Mouse (Mus musculus): ENCODE measurements at regions not wholly inside any gene's neighbourhood (a gene's known extent, or its start where the extent isn't known, plus 50 kb on each side); places are given as distances from the start of the nearest gene placed in this dataset.
A peak's percentile ranks its signal among the peaks of the same experiment; 100 is the strongest.

- no peaks in the 10 kb centered on the region for H3K36me3 ChIP-seq (ENCODE audit: control insufficient read depth, insufficient read depth, low read length)
- H3K4me1 ChIP-seq (replicated peaks; ENCODE audit: control insufficient read depth, insufficient read depth, low read length) = no peaks in the 10 kb centered on the region
- ATAC-seq (replicated peaks; ENCODE audit: low FRiP score) (peak; percentile 39; the same call in 1 of the 2 replicates), DNase-seq (ENCODE audit: low spot score) (no peak)
- H3K9me3 ChIP-seq (ENCODE audit: control insufficient read depth, low read length) = no peaks in the 10 kb centered on the region
- H3K4me2 ChIP-seq = no peak overlapping the region
- no peak overlapping the region for H3K4me3 ChIP-seq (ENCODE audit: low read depth, low read length)
- H3K9ac ChIP-seq (ENCODE audit: low read depth, low read length) = no peak overlapping the region
- WGBS = 68% methylated on average over 11 of the region's 11 CpGs
- no peak overlapping the region for H3K27ac ChIP-seq (ENCODE audit: low read depth, low read length)
- H3K27me3 ChIP-seq (replicated peaks; ENCODE audit: control insufficient read depth, insufficient read depth, low read length) = no peaks in the 10 kb centered on the region
These were observed 377.0 kb upstream of the B3galt2 start for GRCm38 (mm10) chr1:143263263-143264038.

- ATAC-seq (replicated peaks; ENCODE audit: low FRiP score) (no peak), DNase-seq (ENCODE audit: low spot score) (no peak)
- Histone ChIP-seq H3K9me3 (ENCODE audit: control insufficient read depth, low read length) (no peaks in the 10 kb centered on the region), H3K27me3 (replicated peaks; ENCODE audit: control insufficient read depth, insufficient read depth, low read length) (no peaks in the 10 kb centered on the region), H3K4me2 (no peak overlapping the region), H3K4me3 (ENCODE audit: low read depth, low read length) (no peak overlapping the region), H3K4me1 (replicated peaks; ENCODE audit: control insufficient read depth, insufficient read depth, low read length) (no peaks in the 10 kb centered on the region), H3K36me3 (ENCODE audit: control insufficient read depth, insufficient read depth, low read length) (no peaks in the 10 kb centered on the region), H3K27ac (ENCODE audit: low read depth, low read length) (no peak overlapping the region), H3K9ac (ENCODE audit: low read depth, low read length) (no peak overlapping the region)
- WGBS = 68% methylated on average over 4 of the region's 4 CpGs
These were observed 375.2 kb upstream of the B3galt2 start for GRCm38 (mm10) chr1:143265216-143265615.

DNA sequence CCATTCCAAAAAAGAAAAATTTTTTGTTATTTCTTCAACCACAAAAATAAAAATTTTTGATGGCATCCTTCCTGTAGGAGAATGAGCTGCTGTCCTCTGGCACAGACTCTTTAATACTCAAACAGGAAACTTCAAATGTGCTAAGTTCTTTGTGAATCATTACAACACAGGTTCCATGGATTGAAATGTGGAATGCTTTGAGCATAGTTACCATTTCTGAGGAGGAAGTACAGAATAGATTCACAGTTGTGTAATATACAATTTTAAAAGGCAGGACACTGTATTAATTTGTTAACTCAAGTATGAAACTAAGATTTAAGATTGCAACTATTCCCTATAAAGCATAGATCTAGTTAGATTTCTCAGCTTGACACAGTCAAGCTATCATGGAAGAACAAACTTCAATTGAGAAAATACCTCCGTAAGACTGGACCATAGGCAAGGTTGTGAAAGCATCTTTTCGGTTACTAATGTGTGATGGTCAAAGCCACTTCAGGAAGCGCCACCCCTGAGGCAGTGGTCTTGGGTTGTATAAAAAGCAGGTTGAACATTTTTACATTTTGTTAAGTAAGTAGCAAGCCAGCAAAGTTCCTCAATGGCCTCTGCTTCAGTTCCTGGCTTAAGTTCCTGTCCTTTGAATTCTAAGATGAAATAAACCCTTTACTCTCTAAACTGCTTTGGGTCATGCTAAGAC, 354.0 kb upstream of the B3galt2 start:
- Histone ChIP-seq H3K4me3 (ENCODE audit: low read depth, low read length) (no peak overlapping the region), H3K9ac (ENCODE audit: low read depth, low read length) (no peak overlapping the region), H3K36me3 (ENCODE audit: control insufficient read depth, insufficient read depth, low read length) (no peaks in the 10 kb centered on the region), H3K27me3 (replicated peaks; ENCODE audit: control insufficient read depth, insufficient read depth, low read length) (no peaks in the 10 kb centered on the region), H3K4me2 (no peak overlapping the region), H3K9me3 (ENCODE audit: control insufficient read depth, low read length) (no peaks in the 10 kb centered on the region), H3K27ac (ENCODE audit: low read depth, low read length) (no peak overlapping the region), H3K4me1 (replicated peaks; ENCODE audit: control insufficient read depth, insufficient read depth, low read length) (no peaks in the 10 kb centered on the region)
- no peak for ATAC-seq (replicated peaks; ENCODE audit: low FRiP score)
- DNase-seq (ENCODE audit: low spot score) = no peak
- 80% methylated on average over 3 of the region's 3 CpGs for WGBS

DNA sequence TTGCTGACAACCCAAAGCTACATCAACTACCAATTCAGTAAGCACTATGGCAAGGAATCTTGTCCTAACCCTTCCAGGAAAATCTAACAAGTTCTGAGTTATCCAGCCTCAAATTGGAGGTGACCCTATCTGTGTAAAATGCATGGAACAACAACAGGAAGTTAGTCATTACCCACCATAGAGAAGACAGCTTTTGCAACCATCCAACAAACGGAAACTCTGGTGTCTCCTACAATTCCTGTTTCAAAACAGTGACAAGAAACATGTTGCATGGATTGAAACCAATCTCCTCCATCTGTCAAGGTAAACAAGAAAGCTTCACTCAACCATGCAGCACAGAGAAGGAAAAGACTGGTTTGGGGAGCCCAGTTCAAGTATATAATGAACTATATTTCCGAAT, 353.0 kb upstream of the B3galt2 start:
- Histone ChIP-seq H3K9me3 (ENCODE audit: control insufficient read depth, low read length) (no peaks in the 10 kb centered on the region), H3K27ac (ENCODE audit: low read depth, low read length) (no peak overlapping the region), H3K27me3 (replicated peaks; ENCODE audit: control insufficient read depth, insufficient read depth, low read length) (no peaks in the 10 kb centered on the region), H3K4me1 (replicated peaks; ENCODE audit: control insufficient read depth, insufficient read depth, low read length) (no peaks in the 10 kb centered on the region), H3K9ac (ENCODE audit: low read depth, low read length) (no peak overlapping the region), H3K4me3 (ENCODE audit: low read depth, low read length) (no peak overlapping the region), H3K4me2 (no peak overlapping the region), H3K36me3 (ENCODE audit: control insufficient read depth, insufficient read depth, low read length) (no peaks in the 10 kb centered on the region)
- WGBS = 70% methylated on average over 2 of the region's 2 CpGs
- ATAC-seq (replicated peaks; ENCODE audit: low FRiP score) (no peak), DNase-seq (ENCODE audit: low spot score) (no peak)

- ATAC-seq (replicated peaks; ENCODE audit: low FRiP score) (no peak), DNase-seq (ENCODE audit: low spot score) (no peak)
- whole genome bisulfite sequencing = 64% methylated on average over 5 of the region's 5 CpGs
- Histone ChIP-seq H3K36me3 (ENCODE audit: control insufficient read depth, insufficient read depth, low read length) (no peaks in the 10 kb centered on the region), H3K4me2 (no peak overlapping the region), H3K4me3 (ENCODE audit: low read depth, low read length) (no peak overlapping the region), H3K4me1 (replicated peaks; ENCODE audit: control insufficient read depth, insufficient read depth, low read length) (no peaks in the 10 kb centered on the region), H3K9ac (ENCODE audit: low read depth, low read length) (no peak overlapping the region), H3K9me3 (ENCODE audit: control insufficient read depth, low read length) (no peaks in the 10 kb centered on the region), H3K27me3 (replicated peaks; ENCODE audit: control insufficient read depth, insufficient read depth, low read length) (no peaks in the 10 kb centered on the region), H3K27ac (ENCODE audit: low read depth, low read length) (no peak overlapping the region)
These were observed 343.9 kb upstream of the B3galt2 start for GRCm38 (mm10) chr1:143296555-143296954.

- no peak for DNase-seq (ENCODE audit: low spot score)
- Histone ChIP-seq H3K4me1 (replicated peaks; ENCODE audit: control insufficient read depth, insufficient read depth, low read length) (no peaks in the 10 kb centered on the region), H3K9me3 (ENCODE audit: control insufficient read depth, low read length) (no peaks in the 10 kb centered on the region), H3K27ac (ENCODE audit: low read depth, low read length) (no peak overlapping the region), H3K4me3 (ENCODE audit: low read depth, low read length) (no peak overlapping the region), H3K27me3 (replicated peaks; ENCODE audit: control insufficient read depth, insufficient read depth, low read length) (no peaks in the 10 kb centered on the region), H3K36me3 (ENCODE audit: control insufficient read depth, insufficient read depth, low read length) (no peaks in the 10 kb centered on the region), H3K4me2 (no peak overlapping the region), H3K9ac (ENCODE audit: low read depth, low read length) (no peak overlapping the region)
- ATAC-seq (replicated peaks; ENCODE audit: low FRiP score) = no peak
- 53% methylated on average over 3 of the region's 3 CpGs for WGBS
These were observed 333.1 kb upstream of the B3galt2 start for GRCm38 (mm10) chr1:143307379-143307778.

DNA sequence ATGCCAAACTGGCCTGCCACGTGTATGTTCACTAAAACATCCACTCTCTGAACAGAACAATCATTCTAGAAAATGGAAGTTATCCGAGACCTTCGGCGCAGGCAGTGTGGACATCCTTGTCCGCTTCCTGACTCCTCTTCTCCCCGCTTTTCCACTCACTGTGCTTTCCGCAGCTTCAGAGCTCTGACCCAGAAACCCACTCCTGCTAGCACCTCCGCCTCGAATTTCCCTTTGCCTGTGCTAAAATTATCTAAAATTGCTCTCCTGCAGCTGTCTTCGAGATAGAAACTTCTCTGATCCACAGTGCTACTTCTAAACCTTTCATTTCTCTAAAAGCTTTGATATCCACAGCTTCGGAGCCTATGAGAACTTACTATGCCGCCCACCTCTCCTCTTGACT, 322.1 kb upstream of the B3galt2 start:
- no peak overlapping the region for H3K4me3 ChIP-seq (ENCODE audit: low read depth, low read length)
- no peaks in the 10 kb centered on the region for H3K9me3 ChIP-seq (ENCODE audit: control insufficient read depth, low read length)
- H3K27me3 ChIP-seq (replicated peaks; ENCODE audit: control insufficient read depth, insufficient read depth, low read length) = no peaks in the 10 kb centered on the region
- ATAC-seq (replicated peaks; ENCODE audit: low FRiP score) (no peak), DNase-seq (ENCODE audit: low spot score) (no peak)
- 83% methylated on average over 12 of the region's 12 CpGs for WGBS
- H3K36me3 ChIP-seq (ENCODE audit: control insufficient read depth, insufficient read depth, low read length) = no peaks in the 10 kb centered on the region
- no peak overlapping the region for H3K4me2 ChIP-seq
- no peak overlapping the region for H3K27ac ChIP-seq (ENCODE audit: low read depth, low read length)
- H3K4me1 ChIP-seq (replicated peaks; ENCODE audit: control insufficient read depth, insufficient read depth, low read length) = no peaks in the 10 kb centered on the region
- H3K9ac ChIP-seq (ENCODE audit: low read depth, low read length) = no peak overlapping the region

- H3K4me3 ChIP-seq (ENCODE audit: low read depth, low read length) = no peak overlapping the region
- DNase-seq (ENCODE audit: low spot score) (no peak), ATAC-seq (replicated peaks; ENCODE audit: low FRiP score) (no peak)
- H3K4me1 ChIP-seq (replicated peaks; ENCODE audit: control insufficient read depth, insufficient read depth, low read length) = no peaks in the 10 kb centered on the region
- H3K9ac ChIP-seq (ENCODE audit: low read depth, low read length) = no peak overlapping the region
- no peaks in the 10 kb centered on the region for H3K9me3 ChIP-seq (ENCODE audit: control insufficient read depth, low read length)
- no peak overlapping the region for H3K4me2 ChIP-seq
- H3K27me3 ChIP-seq (replicated peaks; ENCODE audit: control insufficient read depth, insufficient read depth, low read length) = no peaks in the 10 kb centered on the region
- H3K27ac ChIP-seq (ENCODE audit: low read depth, low read length) = no peak overlapping the region
- H3K36me3 ChIP-seq (ENCODE audit: control insufficient read depth, insufficient read depth, low read length) = no peaks in the 10 kb centered on the region
- 71% methylated on average over 7 of the region's 7 CpGs for WGBS
These were observed 320.9 kb upstream of the B3galt2 start for GRCm38 (mm10) chr1:143319568-143319967.

- H3K27me3 ChIP-seq (replicated peaks; ENCODE audit: control insufficient read depth, insufficient read depth, low read length) = no peaks in the 10 kb centered on the region
- H3K27ac ChIP-seq (ENCODE audit: low read depth, low read length) = no peak overlapping the region
- DNase-seq (ENCODE audit: low spot score) (no peak), ATAC-seq (replicated peaks; ENCODE audit: low FRiP score) (no peak)
- H3K36me3 ChIP-seq (ENCODE audit: control insufficient read depth, insufficient read depth, low read length) = no peaks in the 10 kb centered on the region
- H3K4me2 ChIP-seq = no peak overlapping the region
- H3K9me3 ChIP-seq (ENCODE audit: control insufficient read depth, low read length) = no peaks in the 10 kb centered on the region
- 63% methylated on average over 1 of the region's 1 CpGs for WGBS
- no peak overlapping the region for H3K4me3 ChIP-seq (ENCODE audit: low read depth, low read length)
- no peaks in the 10 kb centered on the region for H3K4me1 ChIP-seq (replicated peaks; ENCODE audit: control insufficient read depth, insufficient read depth, low read length)
- no peak overlapping the region for H3K9ac ChIP-seq (ENCODE audit: low read depth, low read length)
These were observed 289.1 kb upstream of the B3galt2 start for GRCm38 (mm10) chr1:143351388-143351787.

Data from liver, embryonic 11.5 days (tissue).